ENCODE assay signal across 7 mouse cellular contexts in genomic region chr7:46710390-46710844, GRCm38 (mm10). TPM values are rescaled to one million over a fixed set of nuclear protein-coding genes. Genes with fewer than 3 reads are reported as not detected.
DNase-seq lines count a peak whose midpoint lies in the region; ATAC-seq and TF ChIP-seq lines count a peak whose summit lies in the region.

TSS of gene Saal1 (minus strand) at chr7:46710680.

- under 1% methylated on average over 38 of the region's 38 CpGs for WGBS in intestine, postnatal 0 days
- WGBS in limb, embryonic 10.5 days, result under 1% methylated on average over 38 of the region's 38 CpGs
- WGBS in midbrain, embryonic 13.5 days, result 0% methylated on average over 38 of the region's 38 CpGs

- H3K4me1 ChIP-seq in intestine, postnatal 0 days (replicated peaks; ENCODE audit: control insufficient read depth, insufficient read depth, low read length), result no peaks in the 10 kb centered on the region
- H3K4me1 ChIP-seq in limb, embryonic 10.5 days, result peaks cover 13% of the 10 kb centered on the region
- H3K4me1 ChIP-seq in midbrain, embryonic 13.5 days (replicated peaks), result peaks cover 10% of the 10 kb centered on the region

- peak; percentile 98 for TF ChIP-seq CTCF in intestine, postnatal 0 days (IDR thresholded peaks at IDR 0.05; ENCODE audit: low read depth)

- peak within 1 kb of the TSS; percentile 71 for H3K4me2 ChIP-seq in intestine, postnatal 0 days (replicated peaks; ENCODE audit: low read depth)
- H3K4me2 ChIP-seq in midbrain, embryonic 13.5 days (replicated peaks), result peak within 1 kb of the TSS; percentile 61

- DNase-seq in adrenal gland, adult 8-10 months, result peak; percentile 57
- DNase-seq in embryo, embryonic 9.5 days (ENCODE audit: extremely low spot score), result peak; percentile 95
- DNase-seq in gonadal fat pad, adult 2 months (ENCODE audit: low read depth), result peak; percentile 19
- peak; percentile 99 for DNase-seq in limb, embryonic 10.5 days (ENCODE audit: low spot score)
- peak; percentile 81 for DNase-seq in spleen, adult 12 weeks (ENCODE audit: low spot score)

- H3K27ac ChIP-seq in intestine, postnatal 0 days (ENCODE audit: low read depth, low read length), result no peak within 1 kb of the TSS
- peak within 1 kb of the TSS; percentile 98 for H3K27ac ChIP-seq in limb, embryonic 10.5 days
- peak within 1 kb of the TSS; percentile 75 for H3K27ac ChIP-seq in midbrain, embryonic 13.5 days

- peaks cover 20% of the 10 kb centered on the region for H3K36me3 ChIP-seq in intestine, postnatal 0 days (ENCODE audit: control insufficient read depth, insufficient read depth)
- H3K36me3 ChIP-seq in limb, embryonic 10.5 days, result peaks cover 34% of the 10 kb centered on the region
- H3K36me3 ChIP-seq in midbrain, embryonic 13.5 days, result peaks cover 28% of the 10 kb centered on the region

- peak; percentile 84 for ATAC-seq in intestine, postnatal 0 days
- peak; percentile 98 for ATAC-seq in midbrain, embryonic 13.5 days

- peak within 1 kb of the TSS; percentile 90 for H3K4me3 ChIP-seq in intestine, postnatal 0 days (ENCODE audit: low read depth, low read length)
- peak within 1 kb of the TSS; percentile 94 for H3K4me3 ChIP-seq in limb, embryonic 10.5 days
- peak within 1 kb of the TSS; percentile 86 for H3K4me3 ChIP-seq in midbrain, embryonic 13.5 days (replicated peaks)

- H3K9me3 ChIP-seq in intestine, postnatal 0 days (ENCODE audit: control insufficient read depth), result no peaks in the 10 kb centered on the region
- no peaks in the 10 kb centered on the region for H3K9me3 ChIP-seq in limb, embryonic 10.5 days (replicated peaks)
- no peaks in the 10 kb centered on the region for H3K9me3 ChIP-seq in midbrain, embryonic 13.5 days

- peak within 1 kb of the TSS; percentile 71 for H3K9ac ChIP-seq in intestine, postnatal 0 days (ENCODE audit: low read depth, low read length)
- peak within 1 kb of the TSS; percentile 88 for H3K9ac ChIP-seq in midbrain, embryonic 13.5 days (replicated peaks)

- no peaks in the 10 kb centered on the region for H3K27me3 ChIP-seq in intestine, postnatal 0 days (replicated peaks; ENCODE audit: control insufficient read depth, insufficient read depth, low read length)
- H3K27me3 ChIP-seq in limb, embryonic 10.5 days (ENCODE audit: low read depth, poor library complexity, severe bottlenecking), result no peaks in the 10 kb centered on the region
- H3K27me3 ChIP-seq in midbrain, embryonic 13.5 days, result no peaks in the 10 kb centered on the region

RNA-seq across cellular contexts. Expression of gene Saal1, which starts in this region (rescaled TPM):
- total RNA-seq in adrenal gland, adult 8-10 months (2022), result 10 to 100 TPM in 2 of 4 experiments, 1 to 10 TPM in 2; 6.4 to 12.4 (median 10.2) TPM
- polyA plus RNA-seq in gonadal fat pad, adult 2 months (2012; rRNA removed), result 4.3 and 5.4 TPM in 2 replicates
- 8.4 and 9.3 TPM in 2 replicates for polyA plus RNA-seq in intestine, postnatal 0 days (2015; fragmentation: Nextera tagmentation; extraction: Ambion mirVana)
- 47.4 and 47.6 TPM in 2 replicates for polyA plus RNA-seq in limb, embryonic 10.5 days (2016; fragmentation: Nextera tagmentation; extraction: Ambion mirVana)
- 19.0 and 19.6 TPM in 2 replicates for polyA plus RNA-seq in midbrain, embryonic 13.5 days (2015; fragmentation: Nextera tagmentation; extraction: Ambion mirVana)

Comparison
In these comparisons a context has a peak if more than half of its experiments do, and no peak if none do; other contexts are left out.
1. DNase-seq: peak in every context shown above with its lines; median percentile 99 in limb, embryonic 10.5 days; 95 in embryo, embryonic 9.5 days; 81 in spleen, adult 12 weeks; 57 in adrenal gland, adult 8-10 months; 19 in gonadal fat pad, adult 2 months.